Mouse (Mus musculus) lung, postnatal 10 days (tissue): ENCODE measurements around the gene Vps37d.
"Not testable (repeated sequence)": the region's sequence is repeated elsewhere in the genome, so short reads cannot be mapped to it uniquely, and the experiment has no call there.

Source experiments
- DNase-seq: peaks from one replicate; pipeline ENCODE4 v3.0.0; 2021

Vps37d gene

DNA sequence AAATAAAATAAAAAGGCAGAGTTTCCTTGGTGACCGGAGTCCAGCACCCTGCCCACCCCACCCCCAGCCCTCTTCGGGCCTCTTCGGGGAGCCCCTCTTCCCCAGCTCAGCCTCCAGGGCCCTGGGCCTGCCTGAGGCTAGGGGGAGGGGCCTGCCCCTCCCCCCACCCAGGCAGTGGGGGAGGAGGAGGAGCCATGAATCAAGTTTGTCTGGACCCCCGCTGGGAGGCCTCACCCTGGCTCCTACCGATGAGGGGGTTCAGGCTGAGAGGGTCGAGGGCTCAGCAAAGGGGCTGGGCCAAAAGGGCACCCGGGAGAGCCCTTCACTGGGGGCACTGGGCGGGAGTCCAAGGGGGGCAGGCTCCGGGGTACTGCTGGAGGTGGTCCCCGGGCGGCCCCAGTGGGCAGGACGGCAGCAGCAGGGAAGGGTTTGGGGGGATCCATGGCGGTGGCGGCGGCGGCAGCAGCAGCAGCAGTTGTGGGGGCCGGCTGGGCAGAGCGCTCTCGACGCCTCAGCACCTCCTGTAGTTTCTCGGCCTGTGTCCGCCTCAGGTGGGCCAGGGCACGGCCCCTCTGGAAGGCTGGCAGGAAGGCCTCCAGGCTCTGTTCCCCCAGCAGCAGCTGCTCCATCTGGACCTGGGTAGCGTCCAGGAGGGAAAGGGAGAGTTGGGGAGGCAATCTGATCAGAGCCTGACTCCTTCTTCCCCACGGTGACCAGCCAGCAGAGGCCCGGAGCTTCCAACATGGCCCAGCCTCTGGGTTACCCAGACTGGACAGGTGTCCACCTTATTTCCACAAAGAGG, 4.5 kb downstream of the Vps37d start:
- DNase-seq = no peak

DNA sequence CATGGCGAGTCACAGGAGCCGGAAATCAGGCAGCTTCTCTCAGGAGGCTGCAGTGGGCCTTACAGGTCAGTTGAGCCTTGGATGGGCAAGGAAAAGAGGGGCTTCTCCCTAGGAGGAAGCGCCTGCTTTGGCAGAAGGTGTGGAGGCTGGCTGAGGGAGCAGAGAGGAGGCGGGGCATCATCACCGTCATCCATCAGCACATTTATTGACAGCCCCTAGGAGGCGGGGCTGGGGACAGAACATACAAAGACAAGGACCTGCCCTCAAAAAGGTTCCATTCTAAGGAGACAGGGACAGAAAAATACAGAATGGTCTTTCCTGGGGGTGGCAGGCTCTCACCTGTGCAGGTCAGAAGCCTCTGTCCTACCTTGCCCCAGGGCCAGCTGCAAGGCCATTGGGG, 5.3 kb downstream of the Vps37d start:
- no peak for DNase-seq

DNA sequence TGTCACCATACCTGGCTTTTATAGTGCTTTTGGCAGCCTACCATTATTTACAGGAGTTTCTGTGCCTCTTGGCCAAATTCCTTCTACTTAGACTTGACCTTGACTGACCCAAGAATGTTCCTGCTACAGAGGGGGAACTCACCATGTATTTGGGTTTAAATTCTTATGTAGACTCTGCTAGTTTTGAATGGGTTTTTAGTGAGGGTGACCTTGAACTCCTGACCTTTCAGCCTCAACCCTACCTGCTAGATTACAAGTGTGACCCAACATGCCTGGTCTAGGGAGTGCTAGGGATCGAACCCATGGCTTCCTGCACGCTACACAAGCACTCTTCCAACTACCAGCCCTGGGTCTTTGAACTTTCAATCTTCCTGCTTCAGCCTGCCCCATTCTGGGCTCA, 6.0 kb downstream of the Vps37d start:
- no peak for DNase-seq

DNA sequence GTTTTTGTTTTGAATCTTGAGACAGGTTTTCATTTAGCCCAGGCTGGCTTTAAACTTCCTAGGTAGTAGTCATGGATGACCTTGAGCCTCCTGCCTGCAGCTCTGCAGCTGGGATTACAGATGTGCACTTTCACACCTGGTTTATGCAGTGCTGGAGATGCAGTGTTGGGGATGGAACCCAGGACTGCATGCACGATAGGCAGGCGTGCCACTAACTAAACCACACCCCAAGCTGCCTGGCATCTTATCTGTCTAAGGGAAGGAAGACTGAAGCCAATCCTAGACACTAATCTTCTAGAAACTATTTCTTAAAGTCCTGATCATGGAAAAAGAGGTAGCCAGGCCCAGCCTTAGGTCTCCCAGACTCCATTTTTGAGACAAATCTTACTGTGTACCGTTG, 7.6 kb downstream of the Vps37d start:
- DNase-seq = no peak

DNA sequence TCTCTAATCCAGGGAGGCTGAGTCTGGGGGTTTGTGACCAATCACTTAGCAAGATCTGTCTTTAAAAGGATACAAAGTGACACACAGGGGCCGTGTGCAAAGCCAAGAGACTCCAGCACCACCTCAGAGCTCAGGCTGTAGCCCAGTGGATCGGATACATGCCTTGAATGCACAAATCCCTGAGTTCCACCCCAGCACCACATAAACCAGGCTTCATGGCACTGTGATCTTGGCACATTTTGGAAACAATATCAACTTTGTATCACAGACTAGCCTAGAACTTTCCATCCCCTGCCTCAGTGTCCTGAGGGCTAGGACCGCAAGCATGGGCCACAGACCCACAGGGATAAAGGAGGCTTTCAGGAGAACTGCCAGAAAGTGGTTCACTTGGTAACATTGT, 12.1 kb downstream of the Vps37d start:
- DNase-seq = no peak

DNA sequence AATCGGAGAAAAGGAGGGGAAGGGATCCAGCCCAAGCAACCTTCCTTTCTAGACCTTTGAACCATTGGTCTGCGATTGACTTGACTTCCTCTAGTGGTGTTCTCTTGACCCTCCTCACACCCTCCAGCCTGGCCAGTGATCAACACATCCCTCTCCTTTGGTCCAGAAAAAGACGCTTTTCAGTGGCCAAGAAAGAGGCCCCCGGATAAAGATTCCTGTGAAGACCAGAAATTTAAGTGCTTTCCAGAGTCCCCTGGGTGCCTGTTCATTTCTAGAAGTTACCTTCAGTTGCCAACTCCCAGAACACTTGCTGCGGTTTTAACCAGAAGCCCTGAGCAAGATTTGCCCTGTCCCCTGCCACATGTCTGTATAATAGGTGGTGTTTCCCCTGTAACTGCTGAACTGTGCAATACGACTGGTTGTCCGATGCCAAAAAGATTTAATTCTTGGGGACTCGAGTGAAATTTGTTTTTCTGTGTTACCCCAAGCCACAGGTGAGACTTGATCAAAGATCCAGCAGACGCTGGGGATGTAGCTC, 13.1 kb downstream of the Vps37d start, which contains the start of gene Bud23:
Gene Bud23, minus strand, starts transcription at position 51 of the 538 bp plus-strand sequence.
- DNase-seq = not testable (repeated sequence)

DNA sequence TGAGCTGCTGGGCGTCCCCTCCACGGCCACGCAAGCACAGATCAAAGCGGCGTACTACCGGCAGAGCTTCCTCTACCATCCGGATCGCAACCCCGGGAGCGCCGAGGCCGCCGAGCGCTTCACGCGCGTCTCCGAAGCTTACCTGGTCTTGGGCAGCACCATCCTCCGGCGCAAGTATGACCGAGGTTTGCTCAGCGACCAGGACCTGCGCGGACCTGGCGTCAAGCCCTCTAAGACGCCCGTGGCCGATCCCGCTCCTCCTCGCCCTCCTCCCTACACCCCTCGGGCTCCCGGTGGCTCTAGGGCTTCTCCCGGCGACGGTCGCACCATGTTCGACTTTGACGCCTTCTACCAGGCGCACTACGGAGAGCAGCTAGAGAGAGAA, 13.7 kb downstream of the Vps37d start:
- DNase-seq = no peak

DNA sequence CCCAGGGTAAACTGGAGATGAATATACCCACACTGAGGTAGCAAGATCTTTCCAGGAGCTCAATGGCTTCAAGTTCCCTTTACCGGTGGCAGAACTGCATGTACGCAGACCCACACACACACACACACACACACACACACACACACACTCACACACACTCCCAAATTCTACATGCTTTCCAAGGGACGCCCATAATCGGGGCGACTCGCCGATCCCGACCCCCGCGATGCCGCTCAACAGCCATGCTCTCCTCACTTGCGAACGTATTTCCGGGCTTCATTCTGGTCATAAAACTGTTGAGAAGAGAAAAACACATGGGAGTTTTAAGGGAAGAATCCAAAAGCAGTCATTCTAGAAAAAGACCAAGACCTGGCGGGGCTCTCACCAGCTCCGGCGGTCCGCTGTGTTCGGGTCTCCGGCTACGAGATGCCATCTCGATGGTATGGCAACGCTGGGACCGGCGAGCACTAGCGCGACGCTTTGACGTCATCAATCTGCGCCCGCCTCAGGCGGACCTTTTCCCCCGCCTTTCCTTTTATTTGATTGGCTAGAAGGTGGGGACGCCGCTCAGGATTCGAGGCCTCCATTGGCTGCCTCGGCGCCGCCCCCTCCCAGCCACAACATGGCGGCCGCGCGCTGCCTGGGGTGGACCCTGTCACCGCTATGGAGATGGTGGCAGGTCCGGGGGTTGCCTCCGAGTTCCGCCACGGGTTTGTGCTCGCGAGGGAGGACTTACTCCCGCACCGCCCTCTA, 14.3 kb downstream of the Vps37d start, which contains the start of gene Dnajc30:
Gene Dnajc30, plus strand, starts transcription at position 574 of the 753 bp plus-strand sequence.
- peak; percentile 98 for DNase-seq

DNA sequence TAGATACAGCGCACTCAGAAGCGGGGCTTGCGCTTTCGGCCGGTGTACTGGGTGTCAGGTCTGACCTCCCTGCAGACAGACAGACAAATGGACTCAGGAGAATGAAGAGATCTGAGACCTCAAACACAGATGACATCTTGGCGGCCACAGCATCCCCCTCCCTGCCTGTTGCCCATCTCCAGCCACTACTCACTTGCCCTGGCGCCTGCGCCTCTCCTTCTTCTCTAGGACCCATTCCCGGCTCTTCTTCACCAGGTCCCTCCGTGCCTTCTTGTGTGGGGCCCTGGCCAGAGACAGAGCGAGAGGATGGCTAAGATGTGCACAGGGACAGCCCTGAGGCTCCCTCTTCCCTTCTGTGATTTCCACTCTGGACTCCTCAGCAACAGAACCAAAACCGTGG, 24.7 kb downstream of the Vps37d start:
- DNase-seq = no peak

DNA sequence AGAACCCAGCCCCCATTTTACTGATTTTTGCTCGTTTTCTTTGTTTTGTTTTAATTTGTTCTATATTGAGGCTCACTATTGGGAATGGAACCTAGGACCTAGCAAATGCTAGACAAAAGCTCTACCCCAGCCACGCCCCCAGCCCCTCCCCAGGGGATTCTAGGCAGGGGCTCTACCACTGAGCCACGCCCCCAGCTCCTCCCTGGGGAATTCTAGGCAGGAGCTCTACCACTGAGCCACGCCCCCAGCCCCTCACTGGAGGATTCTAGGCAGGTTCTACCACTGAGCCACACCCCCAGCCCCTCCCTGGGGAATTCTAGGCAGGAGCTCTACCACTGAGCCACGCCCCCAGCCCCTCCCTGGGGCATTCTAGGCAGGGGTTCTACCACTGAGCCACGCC, 28.8 kb downstream of the Vps37d start:
- DNase-seq = not testable (repeated sequence)

DNA sequence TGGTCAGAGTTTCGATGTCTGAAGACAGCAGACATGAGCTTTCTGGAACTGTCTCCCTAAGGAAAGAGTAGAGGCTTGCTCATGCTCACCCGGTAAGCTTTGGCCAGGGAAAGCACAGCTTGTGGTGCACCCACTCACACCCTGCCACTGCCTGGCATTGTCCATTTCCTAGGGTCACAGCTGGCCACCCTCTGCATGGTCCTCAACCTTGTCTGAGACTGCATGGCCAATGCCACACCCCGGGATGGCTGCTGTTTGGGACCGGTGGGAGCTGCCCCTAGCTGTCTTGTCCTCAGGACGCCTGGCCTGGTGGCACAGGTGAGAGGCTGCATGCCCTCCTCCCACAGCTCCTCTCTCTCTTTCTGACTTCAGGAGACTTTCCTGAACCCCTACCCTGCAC, 29.5 kb downstream of the Vps37d start:
- DNase-seq = no peak

DNA sequence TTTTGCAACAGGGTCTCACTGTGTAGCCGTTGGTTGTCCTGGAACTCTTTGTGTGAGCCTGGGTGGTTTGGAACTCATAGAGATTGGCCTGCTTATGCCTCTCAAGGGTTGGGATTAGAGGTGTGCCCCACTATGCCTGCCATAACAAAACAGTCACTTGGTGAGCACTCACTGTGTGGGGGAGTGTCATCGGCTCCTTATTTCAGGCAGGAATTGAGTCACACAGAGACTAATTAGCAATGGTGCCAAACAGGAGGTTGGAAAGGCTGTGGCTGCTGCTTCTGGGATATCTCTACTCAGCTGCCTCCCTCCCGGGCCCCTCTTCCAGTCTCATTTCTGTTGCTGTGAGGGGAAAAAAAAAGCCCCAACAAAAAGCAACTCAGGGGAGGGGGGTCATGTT, 33.5 kb downstream of the Vps37d start:
- DNase-seq = no peak

DNA sequence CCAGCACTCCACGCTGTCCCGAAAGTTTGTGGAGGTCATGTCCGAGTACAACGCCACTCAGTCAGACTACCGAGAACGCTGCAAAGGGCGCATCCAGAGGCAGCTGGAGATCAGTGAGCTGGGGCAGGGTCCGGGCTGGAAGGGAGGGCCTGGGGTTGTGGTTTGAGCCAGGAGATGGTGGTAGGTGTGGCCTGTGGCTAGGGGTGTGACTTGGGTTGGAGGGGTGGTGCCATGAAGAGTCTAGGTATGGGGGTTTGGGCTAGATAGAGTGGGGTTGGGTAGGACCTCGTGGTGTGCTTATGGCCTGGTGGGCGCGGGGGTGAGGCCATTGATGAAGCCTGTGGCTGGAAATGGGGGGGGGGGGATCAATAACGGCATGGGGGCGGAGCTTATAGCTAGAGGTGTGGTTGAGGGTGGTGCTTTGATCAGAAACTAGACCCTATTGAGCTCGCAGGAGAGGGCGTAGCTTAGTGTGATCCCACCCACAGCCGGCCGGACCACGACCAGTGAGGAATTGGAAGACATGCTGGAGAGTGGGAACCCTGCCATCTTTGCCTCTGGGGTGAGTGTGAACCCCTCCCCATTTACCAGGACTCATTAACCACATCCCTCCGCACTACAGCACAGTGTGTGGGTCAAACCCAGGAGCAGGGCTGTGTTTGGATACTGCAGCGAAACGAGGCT, 35.8 kb downstream of the Vps37d start:
- DNase-seq = no peak

DNA sequence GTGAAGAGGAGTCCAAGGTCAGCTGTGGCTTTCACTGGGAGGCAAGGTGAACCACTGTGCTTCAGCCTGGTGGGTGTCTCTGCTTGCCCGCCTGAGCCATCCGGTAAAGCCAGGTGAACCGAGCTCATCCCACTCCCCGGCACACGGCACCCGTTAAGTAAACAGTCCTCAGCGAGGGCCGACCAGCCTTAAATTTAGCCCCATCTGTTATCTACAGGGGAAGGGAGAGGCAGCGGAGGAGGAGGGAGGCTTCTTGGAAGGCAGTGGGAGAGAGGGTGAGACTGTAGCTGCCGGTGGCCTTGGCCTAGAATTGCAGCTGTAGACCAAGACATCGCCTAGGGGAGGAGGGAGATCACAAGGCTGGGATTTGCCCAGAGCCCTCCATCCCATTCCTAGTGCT, 37.3 kb downstream of the Vps37d start:
- DNase-seq = no peak

DNA sequence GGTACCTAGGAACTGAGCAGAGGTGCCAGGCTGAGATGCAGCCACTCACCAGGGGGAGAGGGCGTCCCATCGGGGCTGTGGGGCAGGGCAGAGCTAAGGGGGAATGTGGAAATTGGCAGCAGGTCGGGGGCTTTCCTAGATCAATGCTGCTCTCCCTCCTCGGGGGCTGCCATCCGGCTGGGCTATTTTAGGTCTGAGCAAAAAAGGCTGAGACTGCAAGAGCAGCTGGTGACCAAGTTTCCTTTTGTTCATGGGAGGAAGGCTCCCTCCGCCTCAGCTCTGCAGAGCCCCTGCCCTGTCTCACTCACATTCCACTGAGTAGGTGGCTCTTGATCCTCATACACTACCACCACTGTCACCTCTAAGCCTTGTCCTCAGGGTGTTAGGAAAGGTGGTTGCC, 38.0 kb downstream of the Vps37d start:
- DNase-seq = no peak

DNA sequence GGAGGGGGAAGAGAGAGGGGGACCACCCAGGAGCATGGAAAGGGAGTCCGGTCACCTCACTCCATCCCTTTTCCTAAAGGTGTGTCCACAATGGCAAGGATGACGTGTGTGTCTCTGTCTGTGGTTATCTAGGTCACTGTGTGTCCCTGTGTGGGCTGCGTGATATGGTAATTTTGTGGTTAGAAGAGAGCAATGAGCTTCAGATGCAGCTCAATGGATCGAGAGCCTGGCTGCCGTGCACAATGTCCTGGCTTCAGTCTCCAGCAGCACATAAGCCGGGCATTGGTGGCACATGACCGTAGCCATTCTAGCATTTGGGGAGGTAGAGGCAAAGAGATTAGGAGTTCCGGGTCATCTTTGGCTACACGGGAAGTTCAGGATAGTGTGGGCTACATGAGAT, 38.5 kb downstream of the Vps37d start:
- no peak for DNase-seq

DNA sequence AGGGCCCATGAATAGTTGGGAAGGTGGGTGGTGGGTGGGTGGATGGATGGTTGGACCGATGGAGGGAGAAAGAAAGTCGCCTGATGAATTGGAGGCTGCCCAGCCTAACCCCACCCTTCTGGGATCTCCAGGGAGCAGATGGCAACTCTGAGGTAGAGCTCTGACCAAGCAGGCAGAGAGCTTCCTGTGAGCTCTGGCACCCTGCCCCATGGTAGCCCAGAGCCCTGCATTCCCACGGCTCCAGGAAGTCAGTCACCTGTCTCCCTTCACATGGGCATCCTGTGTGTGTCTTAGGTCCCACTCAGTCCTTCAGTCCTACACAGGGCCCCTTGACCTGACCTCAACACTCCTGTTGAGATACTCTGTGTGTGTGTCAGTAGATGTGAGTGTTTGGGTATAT, 40.1 kb downstream of the Vps37d start:
- DNase-seq = no peak

DNA sequence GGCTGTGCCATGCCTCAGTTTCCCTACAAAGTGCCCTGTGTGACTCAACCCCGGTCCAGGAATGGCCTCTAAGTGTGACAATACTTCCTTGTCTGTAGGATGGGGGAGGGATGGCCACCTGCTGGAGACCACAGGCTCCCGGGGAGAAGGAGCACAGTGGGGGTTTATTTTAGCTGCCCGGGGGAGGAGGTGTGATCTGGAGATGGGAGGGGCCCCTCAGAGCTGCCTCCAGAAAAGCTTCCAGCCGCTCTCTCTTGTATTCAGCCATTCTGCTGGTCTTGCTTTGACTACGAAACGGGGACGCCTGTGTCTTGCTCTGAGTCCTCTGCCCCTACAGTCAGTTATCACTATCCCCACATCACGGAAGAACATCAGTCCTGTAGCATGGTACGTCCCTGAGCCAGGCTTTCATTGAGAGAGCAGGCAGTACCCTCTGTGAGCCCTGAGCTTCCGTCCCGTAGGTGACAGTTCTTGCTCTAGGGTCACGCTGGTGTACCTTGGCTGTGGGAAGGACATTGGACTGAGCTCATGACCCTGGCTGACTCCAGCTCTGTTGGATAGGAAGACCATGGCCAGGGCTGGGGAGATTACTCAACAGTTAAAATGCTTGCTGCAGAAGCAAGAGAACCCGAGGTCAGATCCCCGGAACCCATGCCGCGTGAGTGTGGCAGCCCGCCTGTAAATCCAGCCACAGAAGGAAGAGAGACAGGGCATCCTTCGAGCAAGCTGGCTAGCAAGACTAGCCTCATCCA, 42.3 kb downstream of the Vps37d start:
- DNase-seq = no peak

DNA sequence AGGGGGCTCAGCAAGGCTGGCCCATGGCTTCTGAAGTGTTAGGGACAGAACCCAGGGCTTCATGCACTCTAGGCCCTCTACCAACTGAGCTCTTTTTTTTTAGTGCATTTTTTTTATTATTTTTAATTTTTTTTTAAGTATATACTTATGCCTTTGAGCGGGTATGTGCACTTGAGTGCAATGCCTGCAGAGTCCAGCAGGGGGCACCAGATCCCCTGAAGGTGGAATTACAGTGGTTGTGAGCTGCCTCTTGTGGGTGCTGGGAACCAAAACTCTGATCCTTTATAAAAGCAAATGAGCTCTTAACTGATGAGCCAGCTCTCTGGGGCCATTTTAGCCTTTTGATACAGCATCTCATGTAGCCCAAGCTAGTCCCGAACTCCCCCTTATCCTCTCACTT, 43.5 kb downstream of the Vps37d start:
- no peak for DNase-seq

DNA sequence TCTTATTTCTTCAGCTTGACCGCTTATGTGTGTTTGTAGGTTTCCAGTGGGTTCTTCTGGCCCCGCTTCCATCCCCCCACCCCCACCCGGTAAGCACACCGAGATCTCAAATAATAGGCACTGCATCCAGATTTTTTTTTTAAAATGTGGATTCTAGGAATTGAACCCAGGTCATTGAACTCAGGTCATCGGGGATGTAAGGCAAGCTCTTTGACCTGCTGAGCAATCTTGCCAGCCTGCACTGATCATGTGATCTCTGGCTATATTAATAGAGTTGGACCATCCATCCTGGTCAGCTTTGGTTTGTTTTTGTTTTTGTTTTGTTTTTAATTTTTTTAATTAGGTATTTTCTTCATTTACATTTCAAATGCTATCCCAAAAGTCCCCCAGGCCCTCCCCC, 45.5 kb downstream of the Vps37d start:
- DNase-seq = no peak

DNA sequence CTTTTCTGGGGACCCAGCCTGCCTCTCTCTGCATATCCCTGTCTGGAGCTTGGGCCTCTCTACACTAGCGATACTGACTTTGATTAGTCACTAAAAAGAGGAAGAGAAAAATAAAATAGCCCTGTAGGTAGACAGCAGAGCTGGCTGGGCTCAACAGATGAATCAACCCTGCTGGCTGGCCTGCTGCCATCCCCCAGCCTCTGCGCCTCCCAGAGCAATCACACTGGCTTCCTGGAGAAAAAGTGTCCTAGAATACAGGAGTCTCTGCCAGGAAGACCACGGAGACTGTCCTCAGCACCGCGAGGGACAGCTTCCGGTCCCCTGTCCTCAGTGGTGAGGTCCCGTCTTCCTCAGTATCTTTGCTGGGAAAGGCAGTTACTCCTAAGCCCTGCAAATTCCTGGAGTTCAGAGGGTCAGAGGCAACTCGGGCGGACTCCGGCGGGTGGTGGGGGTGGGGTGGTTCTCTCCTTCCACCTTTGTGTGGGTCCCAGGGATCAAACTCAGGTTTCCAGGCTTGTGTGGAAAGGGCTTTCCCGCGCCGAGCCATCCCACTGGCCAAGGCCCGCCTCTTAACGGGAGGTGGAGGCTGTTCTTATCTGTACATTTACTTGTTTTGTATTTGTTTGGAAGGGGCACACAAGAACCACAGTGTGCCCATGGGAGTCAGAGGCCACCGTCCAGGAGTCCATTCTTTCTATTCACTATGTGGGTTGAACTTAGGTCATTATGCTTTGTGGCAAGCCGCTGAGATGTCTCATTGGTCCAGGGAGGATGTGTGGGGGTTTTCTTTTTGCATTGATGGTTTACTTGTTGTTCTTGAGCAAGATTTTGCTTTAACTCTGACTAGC, 48.8 kb downstream of the Vps37d start:
- peak; percentile 62 for DNase-seq

DNA sequence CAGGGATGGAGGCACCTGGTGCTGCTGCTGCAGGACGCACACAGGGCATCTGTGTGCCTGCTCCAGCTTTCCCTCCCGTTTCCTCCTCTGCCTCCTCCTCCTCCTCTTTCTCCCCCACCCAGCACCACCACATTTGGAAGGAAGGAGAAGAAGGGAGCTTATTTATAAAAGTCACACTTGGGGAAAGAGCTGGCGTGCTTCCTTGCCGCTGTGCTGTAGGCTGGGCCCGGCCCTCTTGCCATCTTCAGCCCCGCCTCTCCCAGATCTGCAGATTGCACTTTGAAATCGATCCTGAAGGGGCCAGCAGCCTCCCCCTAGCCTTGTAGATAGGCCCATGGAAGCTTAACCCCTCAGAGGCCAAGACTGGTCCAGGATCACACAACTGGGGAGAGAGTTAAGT, 52.2 kb downstream of the Vps37d start:
- DNase-seq = peak; percentile 50
